Comparison of ENCODE assay signal across 9 mouse cellular contexts in genomic region chr9:48674359-48675015, GRCm38 (mm10).
DNase-seq lines count a peak whose midpoint lies in the region; ATAC-seq and TF ChIP-seq lines count a peak whose summit lies in the region.
"Had no signal": no experiment of that assay in that cellular context is flagged by ENCODE, and none has a peak within 500 bp of the region (broad histone marks: within the 10 kb centered on the region; RNA-seq: fewer than 3 reads in every experiment).

No protein-coding gene starts in this region.

- H3K4me3 ChIP-seq in lung, adult 2 months (replicated peaks; ENCODE audit: extremely low read depth, low read depth, low read length) = no peak overlapping the region
- no peak overlapping the region for H3K4me3 ChIP-seq in limb, embryonic 12.5 days (replicated peaks)
- no peak overlapping the region for H3K4me3 ChIP-seq in stomach, embryonic 16.5 days (replicated peaks; ENCODE audit: low read length)
- H3K4me3 ChIP-seq: limb, embryonic 13.5 days had no signal

- H3K36me3 ChIP-seq in limb, embryonic 12.5 days = no peaks in the 10 kb centered on the region
- no peaks in the 10 kb centered on the region for H3K36me3 ChIP-seq in stomach, embryonic 16.5 days (ENCODE audit: control insufficient read depth, insufficient read depth, low read length)
- H3K36me3 ChIP-seq: limb, embryonic 13.5 days had no signal

- TF ChIP-seq POLR2A in lung, adult 2 months (IDR thresholded peaks at IDR 0.05; ENCODE audit: borderline replicate concordance, extremely low read depth, low read depth, low read length) = no peak

- peak overlapping the region; percentile 13; the same call in 1 of the 2 replicates for H3K4me2 ChIP-seq in limb, embryonic 12.5 days
- no peak overlapping the region for H3K4me2 ChIP-seq in stomach, embryonic 16.5 days (ENCODE audit: low read depth, low read length)
- H3K4me2 ChIP-seq: limb, embryonic 13.5 days had no signal

- TF ChIP-seq CTCF in lung, adult 2 months (IDR thresholded peaks at IDR 0.05; ENCODE audit: insufficient read depth, low read length) = no peak

- peak overlapping the region; percentile 45 for H3K27ac ChIP-seq in limb, embryonic 12.5 days
- 0 out of 2 replicates have a peak overlapping the region, but pooled peaks have one; percentile 1 for H3K27ac ChIP-seq in stomach, embryonic 16.5 days (ENCODE audit: low read length)
- H3K27ac ChIP-seq: limb, embryonic 13.5 days had no signal

- 25% methylated on average over 11 of the region's 11 CpGs for WGBS in lung, adult 2 months
- 8% methylated on average over 11 of the region's 11 CpGs for WGBS in limb, embryonic 12.5 days
- WGBS in stomach, embryonic 16.5 days = 19% methylated on average over 11 of the region's 11 CpGs

- H3K9me3 ChIP-seq in limb, embryonic 12.5 days = no peaks in the 10 kb centered on the region
- H3K9me3 ChIP-seq in stomach, embryonic 16.5 days (replicated peaks; ENCODE audit: control insufficient read depth, low read length) = no peaks in the 10 kb centered on the region
- H3K9me3 ChIP-seq: limb, embryonic 13.5 days had no signal

- peaks cover 16% of the 10 kb centered on the region for H3K4me1 ChIP-seq in lung, adult 2 months (ENCODE audit: control insufficient read depth, insufficient read depth, low read length)
- peaks cover 39% of the 10 kb centered on the region for H3K4me1 ChIP-seq in limb, embryonic 12.5 days (replicated peaks)
- H3K4me1 ChIP-seq in stomach, embryonic 16.5 days (ENCODE audit: control insufficient read depth, insufficient read depth, low read length) = peaks cover 25% of the 10 kb centered on the region

- H3K9ac ChIP-seq in limb, embryonic 12.5 days (replicated peaks) = no peak overlapping the region
- H3K9ac ChIP-seq in stomach, embryonic 16.5 days (ENCODE audit: low read length) = no peak overlapping the region
- H3K9ac ChIP-seq: limb, embryonic 13.5 days had no signal

- DNase-seq in lung, adult 18-20 months = peak; percentile 61 to 71
- DNase-seq in lung, adult 2 months = no peak
- peak; percentile 35 for DNase-seq in heart, postnatal 4 days
- no peak for DNase-seq in layer of hippocampus, adult 9-11 months
- no peak for DNase-seq in urinary bladder, postnatal 36 days (ENCODE audit: low spot score in 2 of 2)

- H3K27me3 ChIP-seq in limb, embryonic 12.5 days = peaks cover 28% of the 10 kb centered on the region
- no peaks in the 10 kb centered on the region; the same call in 1 of the 2 replicates for H3K27me3 ChIP-seq in stomach, embryonic 16.5 days (ENCODE audit: control insufficient read depth, insufficient read depth, low read length)

- ATAC-seq in limb, embryonic 12.5 days (ENCODE audit: insufficient number of reproducible peaks, insufficient read depth, low FRiP score, low TSS enrichment, low read depth) = no peak
- no peak for ATAC-seq in stomach, embryonic 16.5 days (ENCODE audit: insufficient read depth, low FRiP score)
- no peak for ATAC-seq in inflammation-experienced regulatory T-cells, adult 6 months

Comparison
In these comparisons a context has a peak if more than half of its experiments do, and no peak if none do; other contexts are left out.
1. DNase-seq: peak in lung, adult 18-20 months (2 of 2) and heart, postnatal 4 days (single experiment); none in lung, adult 2 months (single experiment), layer of hippocampus, adult 9-11 months (single experiment) and urinary bladder, postnatal 36 days (0 of 2).